Mouse (Mus musculus): ENCODE data around the gene Ncr1. TPM values are rescaled to one million over a fixed set of nuclear protein-coding genes. Genes with fewer than 3 reads are reported as not detected.
"Not testable (repeated sequence)": the region's sequence is repeated elsewhere in the genome, so short reads cannot be mapped to it uniquely, and the experiment has no call there.

Ncr1 gene
- polyA plus RNA-seq (2015; fragmentation: Nextera tagmentation; extraction: Ambion mirVana), result not detected in 2 replicates

GRCm38 (mm10) chr7:4337509-4337908, at the start of gene Ncr1:
TSS of gene Ncr1 (plus strand) at chr7:4337724.
- H3K4me2 ChIP-seq, result no peak within 1 kb of the TSS
- H3K36me3 ChIP-seq (replicated peaks), result no peaks in the 10 kb centered on the region
- H3K4me1 ChIP-seq, result no peaks in the 10 kb centered on the region
- no peak within 1 kb of the TSS for H3K9ac ChIP-seq
- H3K27ac ChIP-seq, result no peak within 1 kb of the TSS
- no peak within 1 kb of the TSS for H3K4me3 ChIP-seq
- no peaks in the 10 kb centered on the region for H3K27me3 ChIP-seq (replicated peaks)
- no peaks in the 10 kb centered on the region for H3K9me3 ChIP-seq
- ATAC-seq (replicated peaks), result no peak

- Histone ChIP-seq H3K9me3 (0 out of 2 replicates have a peak, but pooled peaks cover 4% of the 10 kb centered on the region), H3K27me3 (replicated peaks) (no peaks in the 10 kb centered on the region), H3K9ac (no peak overlapping the region), H3K4me2 (no peak overlapping the region), H3K36me3 (replicated peaks) (no peaks in the 10 kb centered on the region), H3K4me1 (no peaks in the 10 kb centered on the region), H3K4me3 (no peak overlapping the region), H3K27ac (no peak overlapping the region)
- WGBS, result 73% methylated on average over 5 of the region's 5 CpGs
- ATAC-seq (replicated peaks), result no peak
These were observed 44.9 kb upstream of the Ncr1 start for GRCm38 (mm10) chr7:4292638-4293037.

DNA sequence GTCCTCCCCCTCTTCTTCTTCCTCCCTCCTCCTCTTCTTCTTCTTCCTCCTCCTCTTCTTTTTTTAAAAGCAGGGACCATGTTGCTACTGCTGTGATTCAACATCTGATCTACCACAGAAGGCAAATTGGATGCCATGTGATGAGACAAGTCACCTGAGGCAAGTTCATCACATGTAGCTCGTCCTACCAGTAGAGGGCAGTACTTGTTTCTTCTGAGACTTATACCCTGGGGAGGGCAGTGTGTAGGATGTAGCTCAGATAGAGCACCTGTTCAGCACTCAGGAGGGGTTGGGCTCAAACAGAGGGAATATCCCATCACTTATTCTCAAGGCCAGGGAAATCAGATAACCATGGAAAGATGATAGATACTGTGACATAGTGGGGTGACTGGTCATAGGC, 40.3 kb upstream of the Ncr1 start:
- no peak overlapping the region for H3K9ac ChIP-seq
- WGBS, result 25% methylated on average over 1 of the region's 1 CpGs
- ATAC-seq (replicated peaks), result no peak

GRCm38 (mm10) chr7:4300166-4300565, 37.4 kb upstream of the Ncr1 start:
- H3K9me3 ChIP-seq, result no peaks in the 10 kb centered on the region
- H3K4me1 ChIP-seq, result no peaks in the 10 kb centered on the region
- no peaks in the 10 kb centered on the region for H3K36me3 ChIP-seq (replicated peaks)
- H3K27ac ChIP-seq, result no peak overlapping the region
- H3K4me2 ChIP-seq, result no peak overlapping the region
- no peaks in the 10 kb centered on the region for H3K27me3 ChIP-seq (replicated peaks)
- H3K4me3 ChIP-seq, result no peak overlapping the region
- no peak for ATAC-seq (replicated peaks)
- H3K9ac ChIP-seq, result no peak overlapping the region

More for the DNA sequence above, 40.3 kb upstream of the Ncr1 start:
- no peak overlapping the region for H3K4me3 ChIP-seq
- no peak overlapping the region for H3K27ac ChIP-seq
- H3K4me1 ChIP-seq, result no peaks in the 10 kb centered on the region
- no peaks in the 10 kb centered on the region for H3K36me3 ChIP-seq (replicated peaks)
- H3K27me3 ChIP-seq (replicated peaks), result no peaks in the 10 kb centered on the region
- H3K9me3 ChIP-seq, result no peaks in the 10 kb centered on the region
- H3K4me2 ChIP-seq, result no peak overlapping the region

GRCm38 (mm10) chr7:4303457-4303856, 34.1 kb upstream of the Ncr1 start:
- Histone ChIP-seq H3K27ac (no peak overlapping the region), H3K4me1 (no peaks in the 10 kb centered on the region), H3K4me3 (no peak overlapping the region), H3K9ac (no peak overlapping the region), H3K4me2 (no peak overlapping the region), H3K36me3 (replicated peaks) (no peaks in the 10 kb centered on the region), H3K9me3 (no peaks in the 10 kb centered on the region), H3K27me3 (replicated peaks) (no peaks in the 10 kb centered on the region)
- no peak for ATAC-seq (replicated peaks)
- 91% methylated on average over 1 of the region's 1 CpGs for WGBS

- not testable (repeated sequence) for H3K9ac ChIP-seq; H3K4me2 ChIP-seq; H3K4me1 ChIP-seq; H3K27ac ChIP-seq; H3K4me3 ChIP-seq; ATAC-seq (replicated peaks); H3K36me3 ChIP-seq (replicated peaks); H3K9me3 ChIP-seq; H3K27me3 ChIP-seq (replicated peaks)
- WGBS, result 88% methylated on average over 2 of the region's 2 CpGs
These were observed 24.4 kb upstream of the Ncr1 start for GRCm38 (mm10) chr7:4313109-4313508.

- H3K4me3 ChIP-seq; H3K27me3 ChIP-seq (replicated peaks); H3K9ac ChIP-seq; H3K36me3 ChIP-seq (replicated peaks); H3K9me3 ChIP-seq; H3K4me2 ChIP-seq; ATAC-seq (replicated peaks); H3K4me1 ChIP-seq; H3K27ac ChIP-seq: not testable (repeated sequence)
- 88% methylated on average over 3 of the region's 3 CpGs for WGBS
These were observed 24.0 kb upstream of the Ncr1 start for GRCm38 (mm10) chr7:4313531-4313930.

DNA sequence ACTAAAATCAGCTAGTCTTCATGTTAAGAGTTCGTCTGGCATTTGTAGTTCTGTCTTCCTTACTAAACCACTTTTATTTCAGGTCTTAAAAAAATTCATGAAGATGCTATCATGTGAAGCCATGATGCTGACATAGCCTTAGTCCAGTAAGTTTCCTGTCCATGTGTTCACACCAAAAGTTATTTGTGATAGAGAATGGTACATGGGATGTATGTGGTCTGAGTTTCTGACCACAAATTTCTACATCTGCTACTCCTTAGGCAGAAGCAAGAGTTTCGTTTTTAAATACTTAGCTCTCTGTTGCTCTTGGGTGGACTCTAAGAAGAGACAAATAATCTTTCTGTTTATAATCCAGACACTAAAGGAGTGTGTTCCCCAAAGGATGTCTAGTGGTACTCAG, 14.2 kb upstream of the Ncr1 start:
- no peak for ATAC-seq (replicated peaks)
- H3K4me1 ChIP-seq, result no peaks in the 10 kb centered on the region
- no peak overlapping the region for H3K4me2 ChIP-seq
- no peak overlapping the region for H3K27ac ChIP-seq
- H3K4me3 ChIP-seq, result no peak overlapping the region
- H3K36me3 ChIP-seq (replicated peaks), result no peaks in the 10 kb centered on the region
- 71% methylated on average over 2 of the region's 2 CpGs for WGBS
- no peak overlapping the region for H3K9ac ChIP-seq
- no peaks in the 10 kb centered on the region for H3K27me3 ChIP-seq (replicated peaks)
- no peaks in the 10 kb centered on the region for H3K9me3 ChIP-seq

DNA sequence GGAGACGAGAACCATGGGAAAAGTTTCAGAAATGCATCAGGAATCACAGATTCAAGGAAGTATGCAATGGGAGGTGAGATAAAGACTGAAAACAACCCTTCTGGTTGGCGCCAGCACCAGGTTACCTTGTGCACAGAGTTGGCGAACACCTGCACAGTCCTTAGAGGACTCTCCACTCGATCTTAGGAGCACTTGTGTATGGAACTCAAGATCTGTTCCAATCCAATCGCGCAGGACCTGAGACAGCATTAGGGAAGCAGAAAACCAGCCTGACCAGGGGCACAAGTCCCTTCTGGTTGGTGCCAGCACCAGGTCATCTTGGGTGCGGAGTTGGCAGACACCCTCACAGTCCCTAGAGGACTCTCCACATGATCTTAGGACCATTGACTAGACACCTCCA, 36.0 kb downstream of the Ncr1 start:
- no peak for ATAC-seq (replicated peaks)

More for the DNA sequence above, 36.0 kb downstream of the Ncr1 start:
- H3K27ac ChIP-seq, result no peak overlapping the region
- no peaks in the 10 kb centered on the region for H3K27me3 ChIP-seq (replicated peaks)
- no peak overlapping the region for H3K4me3 ChIP-seq
- WGBS, result 82% methylated on average over 7 of the region's 7 CpGs
- no peaks in the 10 kb centered on the region for H3K4me1 ChIP-seq
- H3K36me3 ChIP-seq (replicated peaks), result no peaks in the 10 kb centered on the region
- no peaks in the 10 kb centered on the region for H3K9me3 ChIP-seq
- no peak overlapping the region for H3K9ac ChIP-seq
- H3K4me2 ChIP-seq, result no peak overlapping the region

Small RNA genes within 50 kb of the gene (microRNA-seq; reads per million reads assigned to microRNA genes)
- gene Gm24752 (not detected), gene Gm25349 (not detected)

Other genes starting within 250 kb of the Ncr1 start
- gene Ttyh1, start 218.3 kb upstream of the Ncr1 start, polyA plus RNA-seq (2015; fragmentation: Nextera tagmentation; extraction: Ambion mirVana), result 115 and 144 TPM in 2 replicates
- gene Leng8, start 200.7 kb upstream of the Ncr1 start, polyA plus RNA-seq (2015; fragmentation: Nextera tagmentation; extraction: Ambion mirVana), result 102 and 104 TPM in 2 replicates
- gene Leng9, start 187.3 kb upstream of the Ncr1 start, polyA plus RNA-seq (2015; fragmentation: Nextera tagmentation; extraction: Ambion mirVana), result 5.2 and 6.0 TPM in 2 replicates
- 6.2 and 6.4 TPM in 2 replicates for gene Cdc42ep5, start 172.9 kb upstream of the Ncr1 start, polyA plus RNA-seq (2015; fragmentation: Nextera tagmentation; extraction: Ambion mirVana)
- gene Lilra5, start 100.0 kb upstream of the Ncr1 start, polyA plus RNA-seq (2015; fragmentation: Nextera tagmentation; extraction: Ambion mirVana), result 0.13 TPM in 1 of 2 replicates, not detected in the other
- gene Gp6, start 60.0 kb downstream of the Ncr1 start, polyA plus RNA-seq (2015; fragmentation: Nextera tagmentation; extraction: Ambion mirVana), result 0.18 TPM in 1 of 2 replicates, not detected in the other
- gene Rdh13, start 107.9 kb downstream of the Ncr1 start, polyA plus RNA-seq (2015; fragmentation: Nextera tagmentation; extraction: Ambion mirVana), result 44.4 and 46.5 TPM in 2 replicates
- gene Eps8l1, start 123.0 kb downstream of the Ncr1 start, polyA plus RNA-seq (2015; fragmentation: Nextera tagmentation; extraction: Ambion mirVana), result 13.1 and 13.2 TPM in 2 replicates
- 50.3 and 51.3 TPM in 2 replicates for gene Ppp1r12c, start 164.0 kb downstream of the Ncr1 start, polyA plus RNA-seq (2015; fragmentation: Nextera tagmentation; extraction: Ambion mirVana)
- gene Tnnt1, start 178.7 kb downstream of the Ncr1 start, polyA plus RNA-seq (2015; fragmentation: Nextera tagmentation; extraction: Ambion mirVana), result 4.1 and 4.3 TPM in 2 replicates
- gene Tnni3, start 186.5 kb downstream of the Ncr1 start, polyA plus RNA-seq (2015; fragmentation: Nextera tagmentation; extraction: Ambion mirVana), result 1.4 and 3.5 TPM in 2 replicates
- gene Dnaaf3, start 194.7 kb downstream of the Ncr1 start, polyA plus RNA-seq (2015; fragmentation: Nextera tagmentation; extraction: Ambion mirVana), result 2.3 and 2.8 TPM in 2 replicates
- 155 and 162 TPM in 2 replicates for gene Syt5, start 209.8 kb downstream of the Ncr1 start, polyA plus RNA-seq (2015; fragmentation: Nextera tagmentation; extraction: Ambion mirVana)

Measured in midbrain, embryonic 15.5 days (tissue).